Mouse (Mus musculus) gastrocnemius, adult 2 months (tissue): ENCODE results near the gene Prr15. TPM values are rescaled to one million over a fixed set of nuclear protein-coding genes. Genes with fewer than 3 reads are reported as not detected.

Experiments
- DNase-seq: peaks from one replicate; pipeline ENCODE4 v3.0.0; 2022
- H3K27ac ChIP-seq: fragments of 200-600 bp; 2 replicates; pipeline ENCODE4 v1.8.1; 2022; ENCODE audit warnings: mild to moderate bottlenecking
- H3K4me3 ChIP-seq: fragments of 200-600 bp; 2 replicates; pipeline ENCODE4 v1.8.1; 2022; ENCODE audit warnings: mild to moderate bottlenecking, moderate library complexity
- CTCF ChIP-seq: fragments of 200-600 bp; IDR thresholded peaks from 2 replicates; pipeline ENCODE4 v1.8.1; 2022; ENCODE audit warnings: antibody characterized with exemption, mild to moderate bottlenecking, moderate library complexity
- intact Hi-C: fragments of 180-260 bp; cut with DNase I; formaldehyde crosslinking; loops from one replicate; pipeline ENCODE4 v1.15.1; 2025
- total RNA-seq, 2 experiments: library from RNA; stranded (reverse); gene quantifications; 2 replicates each; pipeline ENCODE4 v1.2.3; 2021

The Prr15 gene
- total RNA-seq, 2 experiments from 2014 or later = 0.71 to 0.78 TPM

GRCm38 (mm10) chr6:54313071-54313470 lies 12.6 kb upstream of the Prr15 start:
- intact Hi-C loops = no loop called here
- no peak for TF ChIP-seq CTCF
- DNase-seq = no peak
- Histone ChIP-seq H3K4me3 (no peak overlapping the region), H3K27ac (no peak overlapping the region)

GRCm38 (mm10) chr6:54318618-54319017 lies 7.0 kb upstream of the Prr15 start:
- H3K4me3 ChIP-seq = no peak overlapping the region
- intact Hi-C loops = no loop called here

GRCm38 (mm10) chr6:54319198-54319597 lies 6.4 kb upstream of the Prr15 start:
- intact Hi-C loops = no loop called here
- no peak overlapping the region for H3K4me3 ChIP-seq
- no peak for TF ChIP-seq CTCF
- no peak for DNase-seq
- no peak overlapping the region for H3K27ac ChIP-seq

More at GRCm38 (mm10) chr6:54318618-54319017, 7.0 kb upstream of the Prr15 start:
- no peak for DNase-seq
- no peak for TF ChIP-seq CTCF
- H3K27ac ChIP-seq = no peak overlapping the region

GRCm38 (mm10) chr6:54320236-54320635 lies 5.4 kb upstream of the Prr15 start:
- no peak for DNase-seq
- H3K27ac ChIP-seq = no peak overlapping the region
- no peak for TF ChIP-seq CTCF
- no peak overlapping the region for H3K4me3 ChIP-seq
- intact Hi-C loops = no loop called here

- DNase-seq = peak; percentile 72
- peak overlapping the region; percentile 63 for H3K27ac ChIP-seq
- no peak for TF ChIP-seq CTCF
- H3K4me3 ChIP-seq = peak overlapping the region; percentile 81
- intact Hi-C loops = loop anchor here (5.0 kb wide), 1 partner anchor 75 kb away; no protein-coding TSS in a partner anchor
These were observed 1.3 kb downstream of the Prr15 start for GRCm38 (mm10) chr6:54326671-54327625.

- no peak for TF ChIP-seq CTCF
- peak; percentile 74 for DNase-seq
- Histone ChIP-seq H3K4me3 (peak overlapping the region; percentile 81), H3K27ac (peak overlapping the region; percentile 63)
- intact Hi-C loops = loop anchor here (5.0 kb wide), 1 partner anchor 75 kb away; no protein-coding TSS in a partner anchor
These were observed 2.0 kb downstream of the Prr15 start for GRCm38 (mm10) chr6:54327626-54328003.

GRCm38 (mm10) chr6:54328783-54329182 lies 3.1 kb downstream of the Prr15 start:
- H3K4me3 ChIP-seq = no peak overlapping the region

GRCm38 (mm10) chr6:54329598-54329997 lies 4.0 kb downstream of the Prr15 start:
- DNase-seq = no peak
- no peak for TF ChIP-seq CTCF
- intact Hi-C loops = loop anchor here (5.0 kb wide), 1 partner anchor 77 kb away; no protein-coding TSS in a partner anchor
- H3K27ac ChIP-seq = no peak overlapping the region
- H3K4me3 ChIP-seq = no peak overlapping the region

More at GRCm38 (mm10) chr6:54328783-54329182, 3.1 kb downstream of the Prr15 start:
- no peak for TF ChIP-seq CTCF
- intact Hi-C loops = loop anchor here (5.0 kb wide), 1 partner anchor 76 kb away; no protein-coding TSS in a partner anchor
- H3K27ac ChIP-seq = no peak overlapping the region
- no peak for DNase-seq

GRCm38 (mm10) chr6:54330166-54330565 lies 4.5 kb downstream of the Prr15 start:
- Histone ChIP-seq H3K4me3 (no peak overlapping the region), H3K27ac (no peak overlapping the region)
- TF ChIP-seq CTCF = no peak
- no peak for DNase-seq
- intact Hi-C loops = no loop called here

GRCm38 (mm10) chr6:54331765-54332164 lies 6.1 kb downstream of the Prr15 start:
- DNase-seq = no peak
- intact Hi-C loops = no loop called here
- H3K4me3 ChIP-seq = no peak overlapping the region
- no peak overlapping the region for H3K27ac ChIP-seq
- TF ChIP-seq CTCF = no peak

- Histone ChIP-seq H3K4me3 (no peak overlapping the region), H3K27ac (no peak overlapping the region)
- no peak for DNase-seq
- intact Hi-C loops = no loop called here
- TF ChIP-seq CTCF = no peak
These were observed 6.6 kb downstream of the Prr15 start for GRCm38 (mm10) chr6:54332203-54332602.

- no peak for TF ChIP-seq CTCF
- peak; percentile 40 for DNase-seq
- no peak overlapping the region for H3K4me3 ChIP-seq
- intact Hi-C loops = no loop called here
- peak overlapping the region; percentile 1; the same call in 1 of the 2 replicates for H3K27ac ChIP-seq
These were observed 7.5 kb downstream of the Prr15 start for GRCm38 (mm10) chr6:54333116-54333651.

- intact Hi-C loops = no loop called here
- Histone ChIP-seq H3K4me3 (no peak overlapping the region), H3K27ac (peak overlapping the region; percentile 1; the same call in 1 of the 2 replicates)
- TF ChIP-seq CTCF = peak; percentile 30
- DNase-seq = peak; percentile 39
These were observed 8.2 kb downstream of the Prr15 start for GRCm38 (mm10) chr6:54333652-54334396.
